Mouse (Mus musculus): Measurements from ENCODE around the gene Zfp61. TPM values are rescaled to one million over a fixed set of nuclear protein-coding genes. Genes with fewer than 3 reads are reported as not detected.

Gene Zfp61
- 46.2 and 46.3 TPM in 2 replicates for polyA plus RNA-seq (2015; fragmentation: Nextera tagmentation; extraction: Ambion mirVana)

- Histone ChIP-seq H3K4me1 (ENCODE audit: control insufficient read depth, insufficient read depth, low read length) (peaks cover 22% of the 10 kb centered on the region), H3K4me2 (ENCODE audit: low read length) (peak within 1 kb of the TSS; percentile 86), H3K4me3 (ENCODE audit: low read depth, low read length) (peak within 1 kb of the TSS; percentile 75), H3K9ac (ENCODE audit: low read depth, low read length) (peak within 1 kb of the TSS; percentile 84; the same call in 1 of the 2 replicates), H3K36me3 (ENCODE audit: control insufficient read depth, insufficient read depth, low read length) (peaks cover 30% of the 10 kb centered on the region), H3K27me3 (ENCODE audit: control insufficient read depth, insufficient read depth, low read depth, low read length) (no peaks in the 10 kb centered on the region), H3K27ac (ENCODE audit: low read length) (no peak within 1 kb of the TSS; the same call in 1 of the 2 replicates), H3K9me3 (replicated peaks; ENCODE audit: control insufficient read depth, low read length, poor library complexity, severe bottlenecking) (no peaks in the 10 kb centered on the region)
- ATAC-seq: no peak
- WGBS: 0% methylated on average over 13 of the region's 13 CpGs
Observed at GRCm38 (mm10) chr7:24300771-24301282, at the start of gene Zfp61. TSS of gene Zfp61 (minus strand) at chr7:24301232.

- 44% methylated on average over 6 of the region's 6 CpGs for WGBS
- H3K9me3 ChIP-seq (replicated peaks; ENCODE audit: control insufficient read depth, low read length, poor library complexity, severe bottlenecking): no peaks in the 10 kb centered on the region
- H3K27ac ChIP-seq (ENCODE audit: low read length): no peak within 1 kb of the TSS
- no peaks in the 10 kb centered on the region; the same call in 1 of the 2 replicates for H3K27me3 ChIP-seq (ENCODE audit: control insufficient read depth, insufficient read depth, low read depth, low read length)
- no peak within 1 kb of the TSS for H3K4me2 ChIP-seq (ENCODE audit: low read length)
- no peak for ATAC-seq
- H3K36me3 ChIP-seq (ENCODE audit: control insufficient read depth, insufficient read depth, low read length): no peaks in the 10 kb centered on the region
- no peak within 1 kb of the TSS for H3K4me3 ChIP-seq (ENCODE audit: low read depth, low read length)
- H3K9ac ChIP-seq (ENCODE audit: low read depth, low read length): no peak within 1 kb of the TSS
- no peaks in the 10 kb centered on the region for H3K4me1 ChIP-seq (ENCODE audit: control insufficient read depth, insufficient read depth, low read length)
Observed at GRCm38 (mm10) chr7:24348896-24349295, 47.9 kb upstream of the Zfp61 start, which contains the start of gene Lypd5. TSS of gene Lypd5 (plus strand) at chr7:24349196.

- no peaks in the 10 kb centered on the region for H3K4me1 ChIP-seq (ENCODE audit: control insufficient read depth, insufficient read depth, low read length)
- H3K27me3 ChIP-seq (ENCODE audit: control insufficient read depth, insufficient read depth, low read depth, low read length): no peaks in the 10 kb centered on the region
- no peak overlapping the region for H3K4me2 ChIP-seq (ENCODE audit: low read length)
- H3K4me3 ChIP-seq (ENCODE audit: low read depth, low read length): no peak overlapping the region
- no peaks in the 10 kb centered on the region for H3K36me3 ChIP-seq (ENCODE audit: control insufficient read depth, insufficient read depth, low read length)
- ATAC-seq: no peak
- no peak overlapping the region for H3K9ac ChIP-seq (ENCODE audit: low read depth, low read length)
- H3K9me3 ChIP-seq (replicated peaks; ENCODE audit: control insufficient read depth, low read length, poor library complexity, severe bottlenecking): no peaks in the 10 kb centered on the region
- H3K27ac ChIP-seq (ENCODE audit: low read length): no peak overlapping the region
- WGBS: 72% methylated on average over 5 of the region's 5 CpGs
Observed at GRCm38 (mm10) chr7:24346444-24346843, 45.4 kb upstream of the Zfp61 start.

- Histone ChIP-seq H3K9me3 (replicated peaks; ENCODE audit: control insufficient read depth, low read length, poor library complexity, severe bottlenecking) (no peaks in the 10 kb centered on the region), H3K4me1 (ENCODE audit: control insufficient read depth, insufficient read depth, low read length) (no peaks in the 10 kb centered on the region), H3K36me3 (ENCODE audit: control insufficient read depth, insufficient read depth, low read length) (no peaks in the 10 kb centered on the region), H3K27me3 (ENCODE audit: control insufficient read depth, insufficient read depth, low read depth, low read length) (no peaks in the 10 kb centered on the region), H3K4me3 (ENCODE audit: low read depth, low read length) (no peak overlapping the region), H3K4me2 (ENCODE audit: low read length) (no peak overlapping the region), H3K27ac (ENCODE audit: low read length) (no peak overlapping the region), H3K9ac (ENCODE audit: low read depth, low read length) (no peak overlapping the region)
- no peak for ATAC-seq
- 59% methylated on average over 7 of the region's 7 CpGs for WGBS
Observed at GRCm38 (mm10) chr7:24343701-24344272, 42.8 kb upstream of the Zfp61 start.

- Histone ChIP-seq H3K4me3 (ENCODE audit: low read depth, low read length) (no peak overlapping the region), H3K4me1 (ENCODE audit: control insufficient read depth, insufficient read depth, low read length) (no peaks in the 10 kb centered on the region), H3K27me3 (ENCODE audit: control insufficient read depth, insufficient read depth, low read depth, low read length) (peaks cover 11% of the 10 kb centered on the region), H3K27ac (ENCODE audit: low read length) (no peak overlapping the region), H3K9ac (ENCODE audit: low read depth, low read length) (no peak overlapping the region), H3K4me2 (ENCODE audit: low read length) (no peak overlapping the region), H3K36me3 (ENCODE audit: control insufficient read depth, insufficient read depth, low read length) (no peaks in the 10 kb centered on the region), H3K9me3 (replicated peaks; ENCODE audit: control insufficient read depth, low read length, poor library complexity, severe bottlenecking) (no peaks in the 10 kb centered on the region)
- WGBS: 50% methylated on average over 2 of the region's 2 CpGs
- no peak for ATAC-seq
Observed at GRCm38 (mm10) chr7:24338241-24338640, 37.2 kb upstream of the Zfp61 start.

- Histone ChIP-seq H3K27me3 (ENCODE audit: control insufficient read depth, insufficient read depth, low read depth, low read length) (peaks cover 11% of the 10 kb centered on the region), H3K4me1 (ENCODE audit: control insufficient read depth, insufficient read depth, low read length) (no peaks in the 10 kb centered on the region), H3K27ac (ENCODE audit: low read length) (no peak overlapping the region), H3K4me2 (ENCODE audit: low read length) (no peak overlapping the region), H3K4me3 (ENCODE audit: low read depth, low read length) (no peak overlapping the region), H3K36me3 (ENCODE audit: control insufficient read depth, insufficient read depth, low read length) (no peaks in the 10 kb centered on the region), H3K9me3 (replicated peaks; ENCODE audit: control insufficient read depth, low read length, poor library complexity, severe bottlenecking) (no peaks in the 10 kb centered on the region), H3K9ac (ENCODE audit: low read depth, low read length) (no peak overlapping the region)
- ATAC-seq: peak; percentile 32; the same call in 1 of the 2 replicates
- WGBS: 13% methylated on average over 5 of the region's 5 CpGs
Observed at GRCm38 (mm10) chr7:24335699-24336309, 34.8 kb upstream of the Zfp61 start.

GRCm38 (mm10) chr7:24333304-24333986, 32.4 kb upstream of the Zfp61 start, which contains the start of gene Tescl:
TSS of gene Tescl (minus strand) at chr7:24333936.
- Histone ChIP-seq H3K4me1 (ENCODE audit: control insufficient read depth, insufficient read depth, low read length) (no peaks in the 10 kb centered on the region), H3K9ac (ENCODE audit: low read depth, low read length) (no peak within 1 kb of the TSS), H3K4me2 (ENCODE audit: low read length) (no peak within 1 kb of the TSS), H3K27me3 (ENCODE audit: control insufficient read depth, insufficient read depth, low read depth, low read length) (peaks cover 11% of the 10 kb centered on the region), H3K4me3 (ENCODE audit: low read depth, low read length) (no peak within 1 kb of the TSS), H3K27ac (ENCODE audit: low read length) (no peak within 1 kb of the TSS), H3K9me3 (replicated peaks; ENCODE audit: control insufficient read depth, low read length, poor library complexity, severe bottlenecking) (no peaks in the 10 kb centered on the region), H3K36me3 (ENCODE audit: control insufficient read depth, insufficient read depth, low read length) (no peaks in the 10 kb centered on the region)
- 51% methylated on average over 49 of the region's 49 CpGs for WGBS
- no peak for ATAC-seq

GRCm38 (mm10) chr7:24327281-24327975, 26.4 kb upstream of the Zfp61 start:
- Histone ChIP-seq H3K27ac (ENCODE audit: low read length) (no peak overlapping the region), H3K4me1 (ENCODE audit: control insufficient read depth, insufficient read depth, low read length) (peaks cover 13% of the 10 kb centered on the region), H3K27me3 (ENCODE audit: control insufficient read depth, insufficient read depth, low read depth, low read length) (no peaks in the 10 kb centered on the region), H3K36me3 (ENCODE audit: control insufficient read depth, insufficient read depth, low read length) (no peaks in the 10 kb centered on the region), H3K4me2 (ENCODE audit: low read length) (no peak overlapping the region), H3K4me3 (ENCODE audit: low read depth, low read length) (no peak overlapping the region), H3K9me3 (replicated peaks; ENCODE audit: control insufficient read depth, low read length, poor library complexity, severe bottlenecking) (peaks cover 6% of the 10 kb centered on the region; the same call in 1 of the 2 replicates), H3K9ac (ENCODE audit: low read depth, low read length) (no peak overlapping the region)
- ATAC-seq: no peak
- WGBS: 92% methylated on average over 14 of the region's 14 CpGs

All from midbrain, embryonic 16.5 days (tissue).